Mouse (Mus musculus) cerebral cortex, adult 2 months (tissue): ENCODE measurements around the gene Snapc2.

Source experiments
- WGBS: fragments of 180-500 bp; shearing (Covaris S2); methylation state at CpG from one replicate; pipeline ENCODE4 v1.1.7; 2018; 5-methylcytosine and 5-hydroxymethylcytosine counted together

Gene Snapc2

DNA sequence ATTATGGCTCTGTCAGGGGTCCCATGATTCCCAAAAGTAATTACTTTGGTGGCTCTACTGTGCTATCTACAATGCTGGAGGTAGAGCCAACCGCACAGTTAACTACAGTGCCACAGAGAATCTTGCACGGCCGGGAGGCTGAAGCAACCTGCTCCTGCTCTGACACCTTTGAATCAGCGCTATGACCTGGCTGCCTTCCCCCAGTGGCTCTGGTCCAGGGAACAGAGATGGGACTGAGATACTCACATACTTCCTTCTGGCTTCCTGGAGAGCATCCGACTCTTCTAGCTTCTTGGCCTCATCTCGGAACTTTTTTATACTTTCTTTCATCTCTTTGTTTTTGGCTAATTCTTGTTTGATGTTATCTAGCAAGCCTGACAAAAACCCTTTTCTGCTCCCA, 16.7 kb downstream of the Snapc2 start:
- WGBS, result 80% methylated on average over 6 of the region's 6 CpGs

GRCm38 (mm10) chr8:4275275-4276110, 22.6 kb downstream of the Snapc2 start, which contains the start of gene Timm44:
Gene Timm44, minus strand, starts transcription at chr8:4275913.
- WGBS, result under 1% methylated on average over 39 of the region's 39 CpGs

DNA sequence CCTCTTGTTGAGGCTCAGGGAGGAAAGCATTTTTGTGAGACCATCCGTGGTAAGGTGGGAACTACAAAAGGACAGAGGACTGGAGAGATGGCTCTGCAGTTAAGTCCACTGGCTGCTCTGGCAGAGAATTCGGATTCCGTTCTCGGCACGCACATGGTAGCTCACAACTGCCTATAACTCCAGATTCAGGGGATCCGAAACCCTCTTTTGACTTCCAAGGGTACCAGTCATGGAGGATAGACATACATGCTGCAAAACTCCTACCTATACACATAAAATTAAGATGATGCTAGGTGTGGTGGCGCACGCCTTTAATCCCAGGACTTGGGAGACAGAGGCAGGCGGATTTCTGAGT, 23.2 kb downstream of the Snapc2 start:
- WGBS, result 21% methylated on average over 9 of the region's 9 CpGs

- WGBS, result 83% methylated on average over 5 of the region's 5 CpGs
Measured at GRCm38 (mm10) chr8:4292738-4293137, 39.9 kb downstream of the Snapc2 start.

- WGBS, result 94% methylated on average over 4 of the region's 4 CpGs
Measured at GRCm38 (mm10) chr8:4297822-4298221, 44.9 kb downstream of the Snapc2 start.

DNA sequence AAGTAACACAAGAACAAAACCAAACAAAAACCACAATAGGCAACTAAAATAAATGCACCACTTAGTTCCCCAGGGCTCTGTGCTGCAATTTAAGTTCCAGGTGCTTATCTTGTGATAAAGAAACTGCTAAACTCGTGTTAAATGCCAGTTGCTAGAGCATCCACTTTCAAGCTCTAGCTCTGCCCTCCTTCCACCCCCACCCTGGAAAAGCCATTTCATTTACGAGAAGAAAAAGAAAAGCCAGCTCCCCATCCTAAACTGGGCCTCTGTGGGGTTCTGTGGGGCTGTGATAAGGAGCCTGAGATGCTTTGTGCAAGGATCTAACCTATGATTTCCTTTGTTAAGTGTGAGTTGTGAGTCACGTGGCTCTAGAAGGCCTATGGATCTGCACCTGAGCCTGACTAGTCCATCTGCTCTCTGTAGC, 51.3 kb downstream of the Snapc2 start:
- 73% methylated on average over 3 of the region's 3 CpGs for WGBS
